Mouse (Mus musculus) kidney, embryonic 14.5 days (tissue): ENCODE results near the gene Wsb1. TPM values are rescaled to one million over a fixed set of nuclear protein-coding genes. Genes with fewer than 3 reads are reported as not detected.
A peak's percentile ranks its signal among the peaks of the same experiment; 100 is the strongest.
"Not testable (repeated sequence)": the region's sequence is repeated elsewhere in the genome, so short reads cannot be mapped to it uniquely, and the experiment has no call there.

Source experiments
- ATAC-seq: fragments of 200-750 bp; cut with Nextera tagmentation; 2 replicates; pipeline ENCODE4 v1.8.0; 2017; ENCODE audit warnings: moderate number of reproducible peaks, mild to moderate bottlenecking, moderate TSS enrichment, moderate library complexity; ENCODE audit not compliant: low FRiP score, low TSS enrichment
- H3K27ac ChIP-seq: fragments of 300-500 bp; sonication (generic); 2 replicates; pipeline ENCODE4 v1.5.1; 2014; ENCODE audit warnings: low read depth, mild to moderate bottlenecking, low read length, moderate library complexity, mixed read lengths
- H3K27me3 ChIP-seq: fragments of 300-500 bp; sonication (generic); 2 replicates; pipeline ENCODE4 v1.6.1; 2014; ENCODE audit warnings: mild to moderate bottlenecking, low read length; ENCODE audit not compliant: control insufficient read depth, insufficient read depth
- H3K36me3 ChIP-seq: fragments of 300-500 bp; sonication (generic); 2 replicates; pipeline ENCODE4 v1.6.1; 2014; ENCODE audit warnings: low read length, mixed read lengths; ENCODE audit not compliant: control insufficient read depth, insufficient read depth
- H3K4me1 ChIP-seq: fragments of 300-500 bp; sonication (generic); 2 replicates; pipeline ENCODE4 v1.6.1; 2014; ENCODE audit warnings: low read length, mixed read lengths; ENCODE audit not compliant: control insufficient read depth, insufficient read depth
- H3K4me2 ChIP-seq: fragments of 300-500 bp; sonication (generic); replicated peaks from 2 replicates; pipeline ENCODE4 v1.6.1; 2014; ENCODE audit warnings: low read depth, mild to moderate bottlenecking, low read length
- H3K4me3 ChIP-seq: fragments of 300-500 bp; sonication (generic); 2 replicates; pipeline ENCODE4 v1.5.1; 2014; ENCODE audit warnings: mild to moderate bottlenecking, low read length
- H3K9ac ChIP-seq: fragments of 300-500 bp; sonication (generic); 2 replicates; pipeline ENCODE4 v1.6.1; 2014; ENCODE audit warnings: low read depth, mild to moderate bottlenecking, low read length, moderate library complexity
- H3K9me3 ChIP-seq: fragments of 300-500 bp; sonication (generic); 2 replicates; pipeline ENCODE4 v1.6.1; 2016; ENCODE audit warnings: low read length; ENCODE audit not compliant: control insufficient read depth
- WGBS: fragments of 180-500 bp; shearing (Covaris S2); extraction: QIAGEN DNeasy Blood & Tissue Kit; methylation state at CpG from one replicate; pipeline ENCODE4 v1.1.7; 2014; 5-methylcytosine and 5-hydroxymethylcytosine counted together
- polyA plus RNA-seq: library from polyadenylated mRNA; unstranded; fragments of >200 nt; fragmentation: Nextera tagmentation; extraction: Ambion mirVana; gene quantifications from 2 replicates; pipeline ENCODE4 v1.2.1, GENCODE M21; 2014

Gene Wsb1
- polyA plus RNA-seq: 241 and 403 TPM in 2 replicates

DNA sequence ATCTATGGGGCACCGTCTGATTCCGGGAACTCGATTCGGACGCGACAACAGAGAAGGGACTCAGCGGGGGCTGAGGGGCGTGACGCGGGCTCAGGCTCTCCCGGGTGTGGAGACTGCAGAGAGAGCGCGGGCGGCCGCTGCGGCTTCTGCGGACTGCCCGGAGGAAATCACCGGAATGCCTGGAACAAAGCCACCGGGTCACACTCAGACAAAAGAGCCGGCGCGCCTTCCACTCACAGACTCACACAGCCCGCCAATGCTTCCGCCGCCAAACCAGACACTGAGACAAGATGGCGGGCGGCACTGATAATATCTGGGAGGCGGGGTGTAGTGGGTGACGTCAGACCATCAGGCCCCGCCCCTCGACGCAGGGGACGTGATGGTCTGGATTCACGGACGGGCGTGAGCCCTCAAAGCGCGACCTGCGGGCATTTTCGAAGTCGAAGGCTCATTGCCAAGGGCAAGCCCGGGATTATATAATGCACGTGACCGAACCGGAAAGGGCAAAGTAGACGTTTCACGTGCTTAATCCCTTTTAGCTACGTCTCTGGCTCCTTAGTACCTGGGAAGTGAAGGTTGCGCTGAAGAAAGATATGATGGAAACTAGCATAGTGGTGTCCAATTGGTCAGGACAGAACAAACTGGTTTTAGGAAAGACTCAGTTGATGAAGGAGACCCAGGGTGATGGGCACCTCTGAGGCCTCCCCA is at the start of gene Wsb1:
Gene Wsb1 (minus strand): TSS at position 281 of the 708 bp plus-strand sequence.
- Histone ChIP-seq H3K9ac (peak within 1 kb of the TSS; percentile 99), H3K4me3 (peak within 1 kb of the TSS; percentile 98), H3K4me2 (peak within 1 kb of the TSS; percentile 60), H3K4me1 (peaks cover 10% of the 10 kb centered on the region; the same call in 1 of the 2 replicates), H3K27me3 (no peaks in the 10 kb centered on the region), H3K36me3 (peaks cover 25% of the 10 kb centered on the region), H3K27ac (peak within 1 kb of the TSS; percentile 96), H3K9me3 (no peaks in the 10 kb centered on the region)
- WGBS: 2% methylated on average over 50 of the region's 50 CpGs
- peak; percentile 95 for ATAC-seq

- ATAC-seq, H3K9me3 ChIP-seq, H3K9ac ChIP-seq, H3K4me3 ChIP-seq, H3K36me3 ChIP-seq, H3K27ac ChIP-seq, H3K4me2 ChIP-seq, H3K27me3 ChIP-seq: not testable (repeated sequence)
- peaks cover 19% of the 10 kb centered on the region for H3K4me1 ChIP-seq
- 88% methylated on average over 4 of the region's 4 CpGs for WGBS
These were observed 49.8 kb upstream of the Wsb1 start for GRCm38 (mm10) chr11:79304245-79304644.

DNA sequence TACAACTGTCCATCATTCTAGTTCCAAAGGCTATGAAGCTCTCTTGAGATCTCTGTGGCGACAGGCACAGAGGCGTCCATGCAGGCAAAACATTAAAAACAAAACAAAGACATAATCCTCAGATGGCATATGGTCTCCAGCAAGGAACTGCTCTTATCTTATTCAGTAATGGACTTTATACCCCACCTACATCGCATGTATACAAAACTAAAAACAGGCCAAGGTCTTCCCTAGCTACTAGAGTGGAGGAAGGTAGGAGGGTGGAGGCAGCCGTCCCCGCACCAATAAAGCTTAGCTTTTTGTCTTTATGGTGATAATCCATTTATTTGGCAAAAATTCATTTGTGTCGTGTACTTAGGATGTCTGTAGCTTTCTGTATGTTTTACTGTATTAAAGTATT is 48.6 kb upstream of the Wsb1 start:
- Histone ChIP-seq H3K9me3 (no peaks in the 10 kb centered on the region), H3K4me3 (no peak overlapping the region), H3K36me3 (no peaks in the 10 kb centered on the region), H3K27me3 (no peaks in the 10 kb centered on the region), H3K27ac (no peak overlapping the region), H3K9ac (no peak overlapping the region), H3K4me2 (no peak overlapping the region), H3K4me1 (peaks cover 16% of the 10 kb centered on the region)
- ATAC-seq: no peak
- 91% methylated on average over 6 of the region's 6 CpGs for WGBS

- Histone ChIP-seq H3K4me1 (no peaks in the 10 kb centered on the region), H3K9ac (no peak overlapping the region), H3K27me3 (no peaks in the 10 kb centered on the region), H3K36me3 (no peaks in the 10 kb centered on the region), H3K27ac (no peak overlapping the region), H3K4me2 (no peak overlapping the region), H3K4me3 (no peak overlapping the region), H3K9me3 (no peaks in the 10 kb centered on the region)
- 77% methylated on average over 9 of the region's 9 CpGs for WGBS
- no peak for ATAC-seq
These were observed 45.4 kb upstream of the Wsb1 start for GRCm38 (mm10) chr11:79299719-79300431.

- Histone ChIP-seq H3K4me3 (no peak within 1 kb of the TSS), H3K9ac (no peak within 1 kb of the TSS), H3K36me3 (no peaks in the 10 kb centered on the region), H3K4me2 (no peak within 1 kb of the TSS), H3K27ac (0 out of 2 replicates have a peak within 1 kb of the TSS, but pooled peaks have one; percentile 24), H3K4me1 (peaks cover 4% of the 10 kb centered on the region; the same call in 1 of the 2 replicates), H3K27me3 (no peaks in the 10 kb centered on the region), H3K9me3 (no peaks in the 10 kb centered on the region)
- 38% methylated on average over 5 of the region's 5 CpGs for WGBS
- ATAC-seq: no peak
These were observed 42.5 kb upstream of the Wsb1 start, which contains the start of gene Gm9964 for GRCm38 (mm10) chr11:79296856-79297491. TSS of gene Gm9964 (minus strand) at chr11:79296906.

DNA sequence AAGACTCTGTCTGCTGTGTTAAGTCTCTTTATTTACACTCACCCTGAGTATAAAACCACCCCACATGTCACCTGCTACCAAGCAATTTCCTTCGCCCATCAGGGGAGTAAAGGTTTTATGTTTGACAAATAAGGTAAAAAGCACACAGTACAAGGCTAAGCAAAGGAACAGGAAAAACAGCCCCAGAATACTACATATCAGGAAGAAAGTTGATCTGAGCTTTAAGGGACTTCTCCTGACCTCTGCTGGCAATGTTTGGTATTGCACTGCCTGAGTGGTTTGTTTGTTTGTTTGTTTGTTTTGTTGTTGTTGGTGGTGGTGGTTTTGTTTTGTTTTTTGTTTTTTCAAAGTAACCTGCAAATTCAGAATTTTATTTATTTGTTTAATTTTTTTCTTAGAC is 41.7 kb upstream of the Wsb1 start:
- no peak for ATAC-seq
- no peaks in the 10 kb centered on the region for H3K27me3 ChIP-seq
- peaks cover 12% of the 10 kb centered on the region; the same call in 1 of the 2 replicates for H3K4me1 ChIP-seq
- H3K9ac ChIP-seq: no peak overlapping the region
- no peak overlapping the region for H3K27ac ChIP-seq
- no peaks in the 10 kb centered on the region for H3K9me3 ChIP-seq
- no peak overlapping the region for H3K4me3 ChIP-seq
- no peak overlapping the region for H3K4me2 ChIP-seq
- no peaks in the 10 kb centered on the region for H3K36me3 ChIP-seq
- WGBS: 34% methylated on average over 1 of the region's 1 CpGs

DNA sequence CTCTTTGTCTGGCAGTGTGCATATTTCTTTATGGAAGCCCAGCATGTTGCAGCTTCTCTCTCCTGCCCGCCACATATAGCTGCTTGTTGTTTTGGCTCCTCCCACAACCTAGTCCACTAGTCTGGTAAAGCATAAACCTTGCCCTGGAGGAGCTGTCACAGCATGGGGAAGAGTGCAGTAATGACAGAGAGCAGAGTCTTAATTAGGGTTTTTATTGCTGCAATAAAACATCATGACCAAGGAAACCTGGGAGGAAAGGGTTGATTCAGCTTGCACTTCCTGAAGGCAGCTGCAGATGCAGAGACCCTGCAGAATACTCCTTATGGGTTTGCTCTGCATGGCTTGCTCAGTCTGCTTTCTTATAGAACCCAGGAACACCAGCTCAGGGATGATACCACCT is 39.5 kb upstream of the Wsb1 start:
- peaks cover 25% of the 10 kb centered on the region for H3K4me1 ChIP-seq
- no peak overlapping the region for H3K4me2 ChIP-seq
- WGBS: 9% methylated on average over 1 of the region's 1 CpGs
- no peaks in the 10 kb centered on the region for H3K27me3 ChIP-seq
- H3K27ac ChIP-seq: peak overlapping the region; percentile 76
- no peak overlapping the region for H3K4me3 ChIP-seq
- no peak overlapping the region for H3K9ac ChIP-seq
- no peaks in the 10 kb centered on the region for H3K9me3 ChIP-seq
- peak; percentile 87 for ATAC-seq
- H3K36me3 ChIP-seq: no peaks in the 10 kb centered on the region

DNA sequence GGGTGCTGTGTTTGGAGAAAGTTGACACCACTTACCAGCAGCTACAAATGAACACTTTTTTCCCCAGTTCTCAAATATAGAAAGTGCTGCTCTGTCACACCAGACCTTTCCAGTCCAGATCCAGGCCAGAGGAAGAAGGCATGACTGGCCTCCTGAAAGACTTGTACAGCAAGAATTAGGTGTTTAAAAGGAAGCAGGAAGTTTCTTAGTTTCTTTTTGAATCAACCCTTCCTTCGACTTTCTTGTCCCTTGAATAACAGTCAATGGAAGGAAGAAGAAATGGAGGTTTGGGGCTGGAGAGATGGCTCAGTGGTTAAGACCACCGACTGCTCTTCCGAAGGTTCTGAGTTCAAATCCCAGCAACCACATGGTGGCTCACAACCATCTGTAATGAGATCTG is 38.6 kb upstream of the Wsb1 start:
- no peak for ATAC-seq
- H3K36me3 ChIP-seq: no peaks in the 10 kb centered on the region

More for the DNA sequence above, 38.6 kb upstream of the Wsb1 start:
- no peak overlapping the region for H3K9ac ChIP-seq
- no peak overlapping the region for H3K4me2 ChIP-seq
- H3K27me3 ChIP-seq: no peaks in the 10 kb centered on the region
- H3K9me3 ChIP-seq: no peaks in the 10 kb centered on the region
- H3K4me1 ChIP-seq: peaks cover 35% of the 10 kb centered on the region
- WGBS: 90% methylated on average over 3 of the region's 3 CpGs
- no peak overlapping the region for H3K4me3 ChIP-seq
- H3K27ac ChIP-seq: peak overlapping the region; percentile 47; the same call in 1 of the 2 replicates
